In the genomic region with DNA sequence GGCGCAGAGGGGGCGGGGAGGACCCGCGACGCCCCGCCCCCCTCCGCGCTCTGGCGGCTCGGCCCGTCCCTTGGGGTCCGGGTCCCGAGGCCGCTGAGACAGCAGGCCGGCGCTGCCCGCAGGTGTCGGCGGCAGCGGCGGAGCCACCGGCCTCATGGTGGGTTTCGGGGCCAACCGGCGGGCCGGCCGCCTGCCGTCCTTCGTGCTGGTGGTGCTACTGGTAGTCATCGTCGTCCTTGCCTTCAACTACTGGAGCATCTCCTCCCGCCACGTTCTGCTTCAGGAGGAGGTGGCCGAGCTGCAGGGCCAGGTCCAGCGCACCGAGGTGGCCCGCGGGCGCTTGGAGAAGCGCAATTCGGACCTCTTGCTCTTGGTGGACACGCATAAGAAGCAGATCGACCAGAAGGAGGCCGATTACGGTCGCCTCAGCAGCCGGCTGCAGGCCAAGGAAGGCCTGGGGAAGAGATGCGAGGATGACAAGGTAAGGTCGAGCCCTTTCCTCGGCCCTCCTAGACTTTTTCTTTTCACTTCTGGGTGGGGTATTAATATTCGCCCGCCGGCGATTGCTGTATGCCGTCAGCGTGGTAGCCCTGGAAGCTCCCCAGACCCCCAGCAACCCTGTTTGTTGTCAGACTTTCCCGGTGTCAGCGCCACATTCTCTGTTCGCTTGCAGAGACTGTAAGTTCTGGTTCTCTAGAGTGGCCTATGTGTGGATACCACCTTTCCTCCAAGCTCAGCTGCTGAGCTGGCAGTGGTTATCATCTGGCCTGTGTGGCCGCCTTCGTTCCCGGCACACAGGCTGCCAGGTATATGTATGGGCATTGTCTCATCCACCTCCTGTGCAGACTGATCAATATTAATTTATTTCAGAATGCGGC, we compare ENCODE assay signal across 8 mouse cellular contexts. TPM values are rescaled to one million over a fixed set of nuclear protein-coding genes. Genes with fewer than 3 reads are reported as not detected.
A peak's percentile ranks its signal among the peaks of the same experiment; 100 is the strongest.
DNase-seq lines count a peak whose midpoint lies in the region; ATAC-seq lines count a peak whose summit lies in the region.

No protein-coding gene starts in this region.

- peaks cover 24% of the 10 kb centered on the region for H3K4me1 ChIP-seq in forebrain, embryonic 10.5 days
- peaks cover 25% of the 10 kb centered on the region for H3K4me1 ChIP-seq in hindbrain, embryonic 14.5 days (replicated peaks; ENCODE audit: control insufficient read depth, insufficient read depth, low read length)
- H3K4me1 ChIP-seq in neural tube, embryonic 14.5 days (ENCODE audit: control insufficient read depth, insufficient read depth, low read length) = peaks cover 13% of the 10 kb centered on the region; the same call in 1 of the 2 replicates

- 1% methylated on average over 62 of the region's 63 CpGs for WGBS in forebrain, embryonic 10.5 days
- WGBS in hindbrain, embryonic 14.5 days = under 1% methylated on average over 60 of the region's 63 CpGs
- WGBS in neural tube, embryonic 14.5 days = under 1% methylated on average over 63 of the region's 63 CpGs

- H3K27me3 ChIP-seq in forebrain, embryonic 10.5 days (ENCODE audit: poor library complexity, severe bottlenecking) = peaks cover 9% of the 10 kb centered on the region
- H3K27me3 ChIP-seq in hindbrain, embryonic 14.5 days (ENCODE audit: control insufficient read depth, insufficient read depth, low read length) = 0 out of 2 replicates have a peak, but pooled peaks cover 3% of the 10 kb centered on the region
- peaks cover 3% of the 10 kb centered on the region; the same call in 1 of the 2 replicates for H3K27me3 ChIP-seq in neural tube, embryonic 14.5 days (ENCODE audit: control insufficient read depth, insufficient read depth, low read length)

- H3K9ac ChIP-seq in hindbrain, embryonic 14.5 days = peak overlapping the region; percentile 84
- peak overlapping the region; percentile 80 for H3K9ac ChIP-seq in neural tube, embryonic 14.5 days (replicated peaks; ENCODE audit: low read depth, low read length)

- H3K27ac ChIP-seq in forebrain, embryonic 10.5 days = peak overlapping the region; percentile 90
- peak overlapping the region; percentile 96 for H3K27ac ChIP-seq in hindbrain, embryonic 14.5 days
- peak overlapping the region; percentile 93 for H3K27ac ChIP-seq in neural tube, embryonic 14.5 days (ENCODE audit: low read depth, low read length)

- no peaks in the 10 kb centered on the region for H3K9me3 ChIP-seq in forebrain, embryonic 10.5 days
- no peaks in the 10 kb centered on the region for H3K9me3 ChIP-seq in hindbrain, embryonic 14.5 days (ENCODE audit: control insufficient read depth, low read length)
- no peaks in the 10 kb centered on the region for H3K9me3 ChIP-seq in neural tube, embryonic 14.5 days (ENCODE audit: control insufficient read depth, low read length)

- DNase-seq in adrenal gland, adult 18-20 months (ENCODE audit: low spot score in 2 of 2) = peak; percentile 20 to 42
- DNase-seq in adrenal gland, adult 2 months = no peak
- peak; percentile 65 for DNase-seq in right cerebral cortex, postnatal 25 days
- no peak for DNase-seq in right cerebral cortex, postnatal 14 days
- DNase-seq in forebrain, embryonic 10.5 days (ENCODE audit: extremely low spot score, low spot score) = no peak
- DNase-seq in hindbrain, embryonic 14.5 days (ENCODE audit: low spot score) = peak; percentile 43
- DNase-seq in liver = peak; percentile 19

- peaks cover 13% of the 10 kb centered on the region for H3K36me3 ChIP-seq in forebrain, embryonic 10.5 days (replicated peaks)
- 0 out of 2 replicates have a peak, but pooled peaks cover 5% of the 10 kb centered on the region for H3K36me3 ChIP-seq in hindbrain, embryonic 14.5 days (replicated peaks; ENCODE audit: control insufficient read depth, insufficient read depth)
- H3K36me3 ChIP-seq in neural tube, embryonic 14.5 days (ENCODE audit: control insufficient read depth, insufficient read depth, low read length) = no peaks in the 10 kb centered on the region

- peak overlapping the region; percentile 89 for H3K4me2 ChIP-seq in hindbrain, embryonic 14.5 days (replicated peaks)
- peak overlapping the region; percentile 76 for H3K4me2 ChIP-seq in neural tube, embryonic 14.5 days (ENCODE audit: low read depth, low read length)

- peak overlapping the region; percentile 74 for H3K4me3 ChIP-seq in forebrain, embryonic 10.5 days
- H3K4me3 ChIP-seq in hindbrain, embryonic 14.5 days (replicated peaks; ENCODE audit: low read length) = peak overlapping the region; percentile 73
- peak overlapping the region; percentile 85 for H3K4me3 ChIP-seq in neural tube, embryonic 14.5 days (ENCODE audit: low read depth, low read length)

- ATAC-seq in hindbrain, embryonic 14.5 days (ENCODE audit: low FRiP score) = peak; percentile 66; the same call in 1 of the 2 replicates
- ATAC-seq in neural tube, embryonic 14.5 days (ENCODE audit: low read depth) = peak; percentile 10

RNA-seq across cellular contexts. Expression of a gene that starts 0.5 kb away (rescaled TPM):
- total RNA-seq in adrenal gland, adult 18-20 months (2021) = 10 to 100 TPM; 35.8 to 49.0 TPM
- 10 to 100 TPM; 45.7 to 53.0 TPM for total RNA-seq in adrenal gland, adult 2 months (2021)
- polyA plus RNA-seq in adrenal gland, adult 2 months (2012; rRNA removed) = 15.0 and 20.8 TPM in 2 replicates
- 16.2 and 16.3 TPM in 2 replicates for polyA plus RNA-seq in forebrain, embryonic 10.5 days (2016; fragmentation: Nextera tagmentation; extraction: Ambion mirVana)
- 39.0 and 45.7 TPM in 2 replicates for polyA plus RNA-seq in hindbrain, embryonic 14.5 days (2014; fragmentation: Nextera tagmentation; extraction: Ambion mirVana)
- polyA plus RNA-seq in neural tube, embryonic 14.5 days (2014; fragmentation: Nextera tagmentation; extraction: Ambion mirVana) = 45.8 and 46.5 TPM in 2 replicates

Comparison
In these comparisons a context has a peak if more than half of its experiments do, and no peak if none do; other contexts are left out.
1. DNase-seq: peak in adrenal gland, adult 18-20 months (2 of 2), right cerebral cortex, postnatal 25 days (single experiment), hindbrain, embryonic 14.5 days (single experiment) and liver (single experiment); none in adrenal gland, adult 2 months (single experiment), right cerebral cortex, postnatal 14 days (single experiment) and forebrain, embryonic 10.5 days (single experiment).
2. Peak in every context shown above with its lines, with median percentiles within 50 percentile points of each other: H3K27ac ChIP-seq and H3K4me3 ChIP-seq.